Mouse (Mus musculus) limb, embryonic 14.5 days (tissue): ENCODE data around the gene Gm49387. TPM values are rescaled to one million over a fixed set of nuclear protein-coding genes. Genes with fewer than 3 reads are reported as not detected.

Experiments used
- ATAC-seq: fragments of 200-750 bp; cut with Nextera tagmentation; 2 replicates; pipeline ENCODE4 v1.8.0; 2017; ENCODE audit warnings: low read depth, moderate number of reproducible peaks, moderate TSS enrichment; ENCODE audit not compliant: low FRiP score
- DNase-seq: peaks from one replicate; pipeline ENCODE4 v3.0.0-alpha.2; 2015; ENCODE audit warnings: low spot score
- H3K27ac ChIP-seq: fragments of 300-500 bp; sonication (generic); replicated peaks from 2 replicates; pipeline ENCODE4 v1.5.1; 2014; ENCODE audit warnings: low read depth, mild to moderate bottlenecking, low read length, moderate library complexity, mixed read lengths
- H3K27me3 ChIP-seq: fragments of 300-500 bp; sonication (generic); 2 replicates; pipeline ENCODE4 v1.6.1; 2014; ENCODE audit warnings: low read length, mixed read lengths; ENCODE audit not compliant: control insufficient read depth, insufficient read depth
- H3K36me3 ChIP-seq: fragments of 300-500 bp; sonication (generic); 2 replicates; pipeline ENCODE4 v1.6.1; 2014; ENCODE audit warnings: mild to moderate bottlenecking, low read length, moderate library complexity, mixed read lengths; ENCODE audit not compliant: control insufficient read depth, insufficient read depth
- H3K4me1 ChIP-seq: fragments of 300-500 bp; sonication (generic); 2 replicates; pipeline ENCODE4 v1.6.1; 2014; ENCODE audit warnings: antibody characterized with exemption, low read length, mixed read lengths; ENCODE audit not compliant: control insufficient read depth, insufficient read depth
- H3K4me2 ChIP-seq: fragments of 300-500 bp; sonication (generic); replicated peaks from 2 replicates; pipeline ENCODE4 v1.6.1; 2014; ENCODE audit warnings: low read depth, mild to moderate bottlenecking, low read length, moderate library complexity; ENCODE audit not compliant: severe bottlenecking
- H3K4me3 ChIP-seq: fragments of 300-500 bp; sonication (generic); replicated peaks from 2 replicates; pipeline ENCODE4 v1.5.1; 2014; ENCODE audit warnings: low read length
- H3K9ac ChIP-seq: fragments of 300-500 bp; sonication (generic); 2 replicates; pipeline ENCODE4 v1.6.1; 2014; ENCODE audit warnings: mild to moderate bottlenecking, low read depth, low read length, moderate library complexity; ENCODE audit not compliant: severe bottlenecking
- H3K9me3 ChIP-seq: fragments of 300-500 bp; sonication (generic); 2 replicates; pipeline ENCODE4 v1.6.1; 2016; ENCODE audit warnings: low read length; ENCODE audit not compliant: control insufficient read depth
- POLR2A ChIP-seq: fragments of 200-500 bp; IDR thresholded peaks from 2 replicates; pipeline ENCODE4 v1.8.0; 2012; ENCODE audit warnings: inconsistent platforms, mild to moderate bottlenecking, moderate library complexity, borderline replicate concordance; ENCODE audit not compliant: insufficient read depth, insufficient read length; ENCODE audit errors: extremely low read depth
- WGBS: fragments of 180-500 bp; shearing (Covaris S2); extraction: QIAGEN DNeasy Blood & Tissue Kit; methylation state at CpG from one replicate; pipeline ENCODE4 v1.1.7; 2014; 5-methylcytosine and 5-hydroxymethylcytosine counted together
- polyA plus RNA-seq, 2 experiments: library from polyadenylated mRNA; depleted of rRNA in 1 of 2; stranded (reverse) in 1 of 2; unstranded in 1 of 2; fragments of >200 nt; fragmentation: Nextera tagmentation in 1 of 2; extraction: Ambion mirVana in 1 of 2; gene quantifications; 2 replicates each; pipeline versions ENCODE4 v1.2.1 to v1.2.3; 2012 to 2014

Gene Gm49387
- polyA plus RNA-seq, 2 experiments: 3.0 TPM; not detected in 1

DNA sequence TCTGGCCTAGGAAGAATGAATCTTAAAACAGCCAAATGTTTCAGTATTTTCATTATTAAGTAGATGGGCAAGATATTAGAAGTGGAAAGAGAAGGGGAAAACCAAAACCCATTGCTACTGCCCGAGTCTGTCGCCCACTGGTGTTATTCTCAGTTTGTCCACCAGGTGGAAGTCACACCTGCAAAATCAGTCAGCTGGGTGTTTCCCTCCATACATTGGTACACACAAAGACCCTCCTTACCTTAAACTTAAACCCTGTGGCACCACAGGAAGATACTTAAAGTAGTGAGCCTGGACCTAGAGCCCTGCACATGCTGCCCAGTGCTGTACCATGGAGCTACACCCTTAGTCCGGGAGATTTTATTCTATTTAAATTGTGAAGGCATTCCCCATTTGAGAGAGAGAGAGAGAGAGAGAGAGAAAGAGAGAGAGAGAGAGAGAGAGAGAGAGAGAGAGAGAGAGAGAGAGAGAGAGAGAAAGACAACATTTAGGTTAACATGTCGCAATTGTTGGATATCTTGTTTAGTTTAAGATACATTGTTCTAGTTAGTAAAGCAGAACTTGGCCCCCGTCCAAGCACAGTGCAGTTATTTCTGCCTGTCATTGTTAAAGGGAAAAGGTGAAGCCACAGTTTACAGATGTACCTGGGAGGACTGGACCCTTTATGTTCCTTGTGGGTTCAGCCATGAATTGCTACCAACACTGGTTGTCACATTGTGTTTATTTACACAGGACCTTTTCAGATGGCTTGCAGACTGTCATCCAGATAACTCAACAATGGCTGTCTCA is 16.4 kb upstream of the Gm49387 start:
- H3K4me3 ChIP-seq: no peak overlapping the region
- no peaks in the 10 kb centered on the region for H3K9me3 ChIP-seq
- no peak overlapping the region for H3K9ac ChIP-seq
- peaks cover 43% of the 10 kb centered on the region for H3K4me1 ChIP-seq
- no peaks in the 10 kb centered on the region for H3K36me3 ChIP-seq
- DNase-seq: peak; percentile 73
- H3K27ac ChIP-seq: no peak overlapping the region
- WGBS: 34% methylated on average over 5 of the region's 5 CpGs
- TF ChIP-seq POLR2A: no peak
- no peak for ATAC-seq
- no peaks in the 10 kb centered on the region for H3K27me3 ChIP-seq
- H3K4me2 ChIP-seq: no peak overlapping the region

DNA sequence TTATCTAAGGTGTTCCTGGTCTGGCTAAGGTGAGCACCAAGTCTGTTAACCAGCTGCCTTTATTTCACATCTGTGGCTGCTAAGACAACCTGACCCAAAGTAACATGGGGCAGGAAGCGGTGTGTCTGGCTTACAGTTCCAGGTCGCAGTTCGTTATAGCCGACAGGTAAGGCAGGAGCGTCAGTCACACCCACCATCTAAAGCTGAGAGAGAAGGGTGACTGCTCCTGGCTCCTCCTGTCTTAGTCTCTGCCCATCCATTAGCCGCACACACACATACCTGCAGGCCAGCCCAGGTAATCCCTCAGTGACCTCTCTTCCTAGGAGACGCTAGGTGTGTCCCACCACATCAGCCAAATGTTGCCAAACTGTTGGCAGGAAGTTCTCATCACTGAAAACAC is 15.7 kb upstream of the Gm49387 start:
- Histone ChIP-seq H3K9me3 (no peaks in the 10 kb centered on the region), H3K4me2 (no peak overlapping the region), H3K27ac (no peak overlapping the region), H3K9ac (no peak overlapping the region), H3K27me3 (no peaks in the 10 kb centered on the region), H3K4me1 (peaks cover 41% of the 10 kb centered on the region), H3K4me3 (no peak overlapping the region), H3K36me3 (no peaks in the 10 kb centered on the region)
- no peak for TF ChIP-seq POLR2A
- 75% methylated on average over 7 of the region's 7 CpGs for WGBS
- ATAC-seq (no peak), DNase-seq (no peak)

DNA sequence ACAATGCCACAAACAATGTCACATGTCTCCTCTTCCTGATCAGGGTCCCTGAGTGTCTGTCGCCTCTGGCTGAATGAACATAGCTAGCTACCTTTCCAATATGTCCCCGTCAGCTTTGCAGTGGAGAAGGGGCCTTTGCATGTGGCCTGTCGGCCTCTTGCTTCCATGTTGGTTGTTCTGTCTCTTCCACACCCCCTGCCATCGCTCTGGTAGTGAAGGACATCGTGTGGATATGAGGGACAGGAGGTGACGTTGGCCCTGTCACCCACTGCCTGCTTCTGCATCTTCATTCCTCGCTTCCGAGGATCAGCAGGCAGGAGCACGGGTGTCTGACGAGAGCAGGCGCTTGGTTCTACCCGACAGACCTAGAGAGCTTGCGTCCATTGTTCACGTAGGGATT is 14.7 kb upstream of the Gm49387 start:
- no peak overlapping the region for H3K4me3 ChIP-seq
- peaks cover 32% of the 10 kb centered on the region for H3K4me1 ChIP-seq
- no peaks in the 10 kb centered on the region for H3K9me3 ChIP-seq
- DNase-seq: no peak
- H3K27ac ChIP-seq: no peak overlapping the region
- WGBS: 86% methylated on average over 14 of the region's 14 CpGs
- no peak for TF ChIP-seq POLR2A
- no peaks in the 10 kb centered on the region for H3K27me3 ChIP-seq
- no peak for ATAC-seq
- H3K9ac ChIP-seq: no peak overlapping the region
- no peak overlapping the region for H3K4me2 ChIP-seq
- no peaks in the 10 kb centered on the region for H3K36me3 ChIP-seq

GRCm38 (mm10) chr14:31654816-31655215 is 14.1 kb upstream of the Gm49387 start:
- no peak overlapping the region for H3K4me2 ChIP-seq
- H3K27ac ChIP-seq: no peak overlapping the region
- H3K27me3 ChIP-seq: no peaks in the 10 kb centered on the region
- no peak for DNase-seq
- H3K9me3 ChIP-seq: no peaks in the 10 kb centered on the region
- ATAC-seq: no peak
- TF ChIP-seq POLR2A: no peak
- H3K36me3 ChIP-seq: no peaks in the 10 kb centered on the region
- no peak overlapping the region for H3K4me3 ChIP-seq
- WGBS: 88% methylated on average over 5 of the region's 5 CpGs
- peaks cover 26% of the 10 kb centered on the region for H3K4me1 ChIP-seq
- no peak overlapping the region for H3K9ac ChIP-seq

DNA sequence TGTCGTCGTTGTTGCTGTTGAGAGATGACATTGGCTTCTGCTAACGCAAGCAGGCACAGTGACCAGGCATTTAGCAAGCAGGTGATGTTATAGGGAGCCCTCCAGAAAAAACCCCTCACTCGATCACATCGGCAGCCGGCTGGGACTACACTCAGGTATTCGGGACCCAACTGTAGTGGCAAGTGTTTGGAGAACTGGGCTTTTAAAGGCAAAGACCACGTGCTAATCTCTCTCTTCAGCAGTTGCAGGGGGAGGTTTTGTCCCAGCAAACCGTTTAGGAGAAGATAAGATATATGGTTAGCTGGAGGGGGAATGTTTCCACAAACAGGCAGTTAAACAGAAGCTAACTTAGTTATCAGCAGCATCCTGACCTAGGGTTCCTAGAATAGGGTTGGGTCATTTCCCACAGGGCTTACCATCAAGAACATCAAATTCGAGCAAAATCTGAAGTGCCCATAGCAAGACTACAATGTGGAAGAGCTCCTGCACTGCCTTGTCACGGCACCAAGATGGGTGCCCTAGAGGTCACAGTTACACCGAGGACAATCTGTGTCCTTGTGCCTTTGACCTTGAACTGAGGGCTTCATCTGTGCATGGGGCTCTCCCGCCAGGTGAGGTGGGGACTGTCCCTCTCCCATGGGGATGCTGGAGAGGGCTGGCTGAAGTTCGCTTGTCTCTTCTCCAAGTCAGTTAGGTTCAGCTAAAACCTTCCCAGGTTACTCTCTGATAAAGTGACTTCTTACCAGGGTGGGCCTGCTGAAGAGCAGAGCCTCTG is 12.6 kb upstream of the Gm49387 start:
- peak; percentile 2 for DNase-seq
- Histone ChIP-seq H3K36me3 (no peaks in the 10 kb centered on the region), H3K27me3 (no peaks in the 10 kb centered on the region), H3K4me2 (no peak overlapping the region), H3K9ac (no peak overlapping the region), H3K4me3 (no peak overlapping the region), H3K9me3 (no peaks in the 10 kb centered on the region), H3K27ac (no peak overlapping the region), H3K4me1 (peaks cover 11% of the 10 kb centered on the region)
- 81% methylated on average over 14 of the region's 14 CpGs for WGBS
- no peak for TF ChIP-seq POLR2A
- no peak for ATAC-seq
